Mouse (Mus musculus) testis, adult 2 months (tissue): ENCODE results near the gene Aqp6. TPM values are rescaled to one million over a fixed set of nuclear protein-coding genes. Genes with fewer than 3 reads are reported as not detected.

Experiments used
- H3K27ac ChIP-seq: fragments of 200-500 bp; 2 replicates; pipeline ENCODE4 v1.5.1; 2012; ENCODE audit warnings: low read depth, low read length; ENCODE audit not compliant: control insufficient read depth, insufficient read depth
- H3K27me3 ChIP-seq: fragments of 200-500 bp; 2 replicates; pipeline ENCODE4 v1.6.1; 2012; ENCODE audit warnings: mild to moderate bottlenecking, low read length, moderate library complexity; ENCODE audit not compliant: control insufficient read depth, insufficient read depth
- H3K36me3 ChIP-seq: fragments of 200-500 bp; 2 replicates; pipeline ENCODE4 v1.6.1; 2012; ENCODE audit warnings: mild to moderate bottlenecking, low read length; ENCODE audit not compliant: control insufficient read depth, insufficient read depth
- H3K4me1 ChIP-seq: fragments of 200-500 bp; 2 replicates; pipeline ENCODE4 v1.6.1; 2012; ENCODE audit warnings: low read length; ENCODE audit not compliant: control insufficient read depth, insufficient read depth
- H3K4me3 ChIP-seq: fragments of 200-500 bp; 2 replicates; pipeline ENCODE4 v1.5.1; 2012; ENCODE audit warnings: low read depth, mild to moderate bottlenecking, low read length, moderate library complexity, mixed read lengths; ENCODE audit not compliant: control insufficient read depth
- CTCF ChIP-seq: fragments of 200-500 bp; IDR thresholded peaks from 2 replicates; pipeline ENCODE4 v1.5.1; 2012; ENCODE audit warnings: low read depth, mild to moderate bottlenecking, inconsistent platforms, low read length, moderate library complexity; ENCODE audit not compliant: control insufficient read depth, insufficient read depth, insufficient replicate concordance
- POLR2A ChIP-seq: fragments of 200-500 bp; IDR thresholded peaks from 2 replicates; pipeline ENCODE4 v1.6.1; 2012; ENCODE audit warnings: low read depth, mild to moderate bottlenecking, inconsistent platforms, low read length, moderate library complexity; ENCODE audit not compliant: control insufficient read depth
- polyA plus RNA-seq: library from polyadenylated mRNA; depleted of rRNA; stranded (reverse); fragments of >200 nt; gene quantifications from 2 replicates; pipeline ENCODE4 v1.2.3, GENCODE M21; 2012

Aqp6 gene
- polyA plus RNA-seq, 1 experiment: not detected

DNA sequence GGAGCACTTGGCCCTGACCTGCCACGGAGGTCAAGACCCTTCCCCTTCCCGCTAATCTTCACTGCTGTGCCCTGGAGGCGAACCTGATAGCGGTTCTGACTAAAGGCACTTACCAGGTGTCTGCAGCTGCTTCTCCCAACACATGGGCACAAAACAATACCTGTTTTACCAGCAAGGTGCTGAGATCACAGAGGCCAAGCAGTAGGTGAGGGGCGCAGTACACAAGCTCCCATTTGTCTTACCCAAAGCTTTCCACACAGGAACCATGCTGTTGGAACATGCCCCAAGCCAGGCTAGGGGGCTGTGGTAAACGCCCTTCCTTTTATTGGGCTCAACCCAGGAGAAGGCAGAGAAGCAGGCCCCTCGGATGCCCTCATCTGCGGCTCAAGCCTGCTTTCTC, 3.6 kb upstream of the Aqp6 start:
- Histone ChIP-seq H3K4me3 (no peak overlapping the region), H3K27ac (no peak overlapping the region), H3K27me3 (no peaks in the 10 kb centered on the region), H3K4me1 (peaks cover 4% of the 10 kb centered on the region), H3K36me3 (no peaks in the 10 kb centered on the region)
- TF ChIP-seq CTCF (no peak), POLR2A (no peak)

DNA sequence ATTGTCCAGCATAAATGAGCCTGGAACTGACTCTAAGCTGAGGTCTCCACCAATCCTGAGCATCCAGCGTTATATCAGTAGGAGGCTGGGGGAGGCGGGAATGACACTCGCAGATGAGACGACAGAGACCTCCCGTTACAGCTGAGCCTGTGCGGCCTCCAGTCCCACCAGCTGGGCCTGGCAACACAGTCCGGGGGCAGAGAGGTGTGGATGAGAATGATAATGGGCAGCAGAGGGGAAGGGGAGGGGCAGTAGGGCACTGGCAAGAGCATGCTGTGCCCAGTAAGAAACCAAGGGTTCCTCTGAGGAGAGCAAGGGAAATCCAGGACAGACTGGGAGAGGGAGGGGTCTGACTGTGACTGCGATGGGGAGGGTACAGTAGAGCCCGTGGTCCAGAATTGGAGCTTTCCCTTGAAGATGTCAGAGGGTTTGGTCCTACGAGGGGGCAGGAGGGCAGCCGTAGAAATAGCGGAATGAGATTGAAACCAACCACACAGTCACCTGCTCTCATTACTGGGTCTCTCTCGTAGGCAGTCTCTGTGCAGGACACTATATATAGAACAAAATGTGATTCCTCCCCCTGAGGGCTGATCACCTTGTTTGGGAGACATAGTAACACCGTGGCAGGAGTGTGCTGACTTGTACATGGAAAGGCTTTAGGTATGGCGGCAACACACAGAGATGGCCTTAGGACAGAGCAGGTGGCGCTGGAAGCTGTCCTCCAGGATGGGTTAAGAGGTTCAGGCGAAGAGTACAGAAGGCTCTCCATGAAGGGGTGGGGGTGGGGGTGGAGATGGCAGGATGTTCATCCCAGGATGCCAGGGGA, 1.7 kb upstream of the Aqp6 start:
- Histone ChIP-seq H3K27ac (no peak overlapping the region), H3K27me3 (no peaks in the 10 kb centered on the region), H3K4me1 (peaks cover 4% of the 10 kb centered on the region), H3K36me3 (no peaks in the 10 kb centered on the region), H3K4me3 (no peak overlapping the region)
- TF ChIP-seq CTCF (no peak), POLR2A (no peak)

DNA sequence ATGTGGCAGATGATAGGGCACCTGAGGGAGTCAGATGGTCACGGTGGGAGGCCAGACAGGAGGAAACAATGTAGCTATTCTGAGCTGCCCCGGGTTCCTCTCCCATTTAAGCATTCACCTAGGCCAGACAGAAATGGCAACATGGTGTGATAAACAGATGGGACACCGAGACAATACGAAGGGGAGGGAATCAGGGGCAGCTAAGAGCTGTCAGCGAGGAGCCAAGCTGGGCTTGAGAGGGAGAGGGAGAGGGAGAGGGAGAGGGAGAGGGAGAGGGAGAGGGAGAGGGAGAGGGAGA, 572 bp downstream of the Aqp6 start:
- no peak overlapping the region for H3K27ac ChIP-seq
- peaks cover 4% of the 10 kb centered on the region for H3K4me1 ChIP-seq
- no peak overlapping the region for H3K4me3 ChIP-seq
- H3K27me3 ChIP-seq: no peaks in the 10 kb centered on the region
- TF ChIP-seq POLR2A (no peak), CTCF (no peak)
- no peaks in the 10 kb centered on the region for H3K36me3 ChIP-seq

DNA sequence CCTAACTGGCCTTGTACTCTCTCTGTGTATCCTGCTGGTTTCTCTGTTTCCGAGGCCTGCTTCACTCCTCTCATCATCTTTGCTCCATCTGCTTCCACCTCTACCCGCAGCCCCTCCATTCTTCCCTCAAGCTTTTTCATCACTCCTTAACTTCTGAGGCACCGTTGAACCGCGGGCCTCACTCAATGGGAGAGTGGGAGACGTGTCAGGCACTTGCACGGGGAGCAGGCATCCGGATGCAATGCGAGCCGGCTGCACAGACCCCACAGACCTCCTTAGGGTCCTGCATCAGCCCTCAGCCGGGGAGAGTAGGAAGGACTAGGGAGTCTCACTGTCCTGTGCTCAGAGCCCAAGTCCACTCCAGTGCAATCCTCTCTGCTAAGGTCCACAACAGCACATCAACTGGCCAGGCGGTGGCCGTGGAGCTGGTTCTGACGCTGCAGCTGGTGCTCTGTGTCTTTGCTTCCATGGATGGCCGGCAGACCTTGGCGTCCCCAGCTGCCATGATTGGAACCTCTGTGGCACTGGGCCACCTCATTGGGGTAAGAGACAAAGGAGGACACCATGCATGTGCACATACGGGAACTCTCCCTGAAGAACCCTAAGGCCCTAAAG, 1.1 kb downstream of the Aqp6 start:
- Histone ChIP-seq H3K36me3 (no peaks in the 10 kb centered on the region), H3K4me3 (no peak overlapping the region), H3K4me1 (peaks cover 4% of the 10 kb centered on the region), H3K27me3 (no peaks in the 10 kb centered on the region), H3K27ac (no peak overlapping the region)
- no peak for TF ChIP-seq POLR2A
- TF ChIP-seq CTCF: no peak

DNA sequence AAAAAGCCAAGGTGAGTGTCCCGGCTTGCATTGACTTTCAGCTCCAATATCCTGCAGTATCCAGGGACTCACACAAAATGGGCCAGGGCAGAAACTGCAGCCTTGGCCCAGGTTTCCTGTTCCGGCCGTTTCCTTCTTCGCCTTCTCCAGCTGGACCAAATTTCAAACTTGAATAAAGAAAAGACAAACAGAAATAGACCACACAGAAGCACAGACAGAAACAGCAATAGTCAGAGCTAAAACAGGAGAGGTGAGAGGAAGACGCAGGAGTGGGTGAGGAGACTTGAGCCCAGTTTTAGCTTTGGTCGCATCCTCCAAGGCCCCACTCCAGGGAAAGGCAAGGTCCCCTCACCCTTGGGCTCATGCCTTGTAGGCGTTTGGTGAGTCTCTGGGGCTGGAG, 2.0 kb downstream of the Aqp6 start:
- no peak overlapping the region for H3K27ac ChIP-seq
- H3K4me1 ChIP-seq: peaks cover 4% of the 10 kb centered on the region
- H3K4me3 ChIP-seq: no peak overlapping the region
- no peak for TF ChIP-seq CTCF
- no peak for TF ChIP-seq POLR2A
- H3K27me3 ChIP-seq: no peaks in the 10 kb centered on the region
- no peaks in the 10 kb centered on the region for H3K36me3 ChIP-seq

DNA sequence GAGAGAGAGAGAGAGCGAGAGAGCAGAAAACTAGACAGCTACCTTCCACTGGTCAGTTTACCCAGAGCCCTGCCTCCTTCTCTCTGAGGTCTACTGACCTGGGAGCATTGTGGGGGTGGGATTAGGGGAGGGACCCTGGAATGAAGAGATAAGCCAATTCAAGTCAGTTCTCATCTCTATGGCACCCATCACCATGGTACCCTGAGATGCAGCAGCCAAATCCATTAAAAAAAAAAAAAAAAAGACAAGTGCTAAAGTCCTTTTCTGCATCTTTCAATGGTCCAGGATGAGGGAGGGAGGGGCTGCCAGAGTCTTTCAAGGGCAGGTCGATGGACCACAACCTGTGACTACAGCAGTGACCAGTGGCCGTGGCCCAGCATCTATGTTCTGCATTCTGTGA, 4.4 kb downstream of the Aqp6 start:
- H3K27me3 ChIP-seq: no peaks in the 10 kb centered on the region
- TF ChIP-seq CTCF (no peak), POLR2A (no peak)
- peaks cover 4% of the 10 kb centered on the region for H3K4me1 ChIP-seq
- H3K27ac ChIP-seq: no peak overlapping the region
- H3K36me3 ChIP-seq: no peaks in the 10 kb centered on the region
- H3K4me3 ChIP-seq: no peak overlapping the region

DNA sequence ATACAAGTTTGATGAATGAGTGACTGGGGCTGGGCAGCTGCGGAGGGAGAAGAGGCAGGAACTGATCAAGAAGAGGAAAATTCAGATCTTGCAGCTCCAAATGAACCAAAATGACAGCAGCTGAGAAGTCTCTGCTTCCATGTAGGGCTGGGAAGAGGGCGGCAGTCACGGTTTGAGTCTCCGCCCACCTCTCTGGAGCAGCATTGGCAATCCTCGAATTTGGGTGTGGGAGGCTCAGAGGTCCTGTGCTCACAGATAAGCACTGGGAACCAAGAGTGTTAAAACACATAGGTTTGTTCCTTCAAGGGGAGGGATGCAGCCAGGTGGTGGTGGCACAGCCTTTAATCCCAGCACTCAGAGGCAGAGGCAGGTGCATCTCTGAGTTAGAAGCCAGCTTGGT, 5.3 kb downstream of the Aqp6 start:
- Histone ChIP-seq H3K27ac (no peak overlapping the region), H3K4me1 (peaks cover 3% of the 10 kb centered on the region), H3K4me3 (no peak overlapping the region), H3K27me3 (no peaks in the 10 kb centered on the region), H3K36me3 (no peaks in the 10 kb centered on the region)
- TF ChIP-seq POLR2A: no peak
